Mouse (Mus musculus) megakaryocyte-erythroid progenitor cell, adult 5-6 weeks (primary cell): ENCODE results near the gene Sult1c1. TPM values are rescaled to one million over a fixed set of nuclear protein-coding genes. Genes with fewer than 3 reads are reported as not detected.
"Not testable (repeated sequence)": the region's sequence is repeated elsewhere in the genome, so short reads cannot be mapped to it uniquely, and the experiment has no call there.

Source experiments
- ATAC-seq: replicated peaks from 2 replicates; pipeline ENCODE4 v1.8.0; 2016; ENCODE audit warnings: mild to moderate bottlenecking, inconsistent platforms; ENCODE audit not compliant: severe bottlenecking, poor library complexity, low FRiP score, low TSS enrichment
- total RNA-seq, 2 experiments: library from RNA; stranded (forward) in 1 of 2; stranded (reverse) in 1 of 2; fragments of 200-1000, 215-1000 nt in 1 of 2; fragments of >200 nt in 1 of 2; fragmentation: Nextera tagmentation in 1 of 2; gene quantifications; 2 replicates each; pipeline ENCODE4 v1.2.3; 2014 to 2017

Sult1c1 gene
- total RNA-seq (2014; fragmentation: Nextera tagmentation), result not detected in 2 replicates
- not detected in 2 replicates for total RNA-seq (2017)

DNA sequence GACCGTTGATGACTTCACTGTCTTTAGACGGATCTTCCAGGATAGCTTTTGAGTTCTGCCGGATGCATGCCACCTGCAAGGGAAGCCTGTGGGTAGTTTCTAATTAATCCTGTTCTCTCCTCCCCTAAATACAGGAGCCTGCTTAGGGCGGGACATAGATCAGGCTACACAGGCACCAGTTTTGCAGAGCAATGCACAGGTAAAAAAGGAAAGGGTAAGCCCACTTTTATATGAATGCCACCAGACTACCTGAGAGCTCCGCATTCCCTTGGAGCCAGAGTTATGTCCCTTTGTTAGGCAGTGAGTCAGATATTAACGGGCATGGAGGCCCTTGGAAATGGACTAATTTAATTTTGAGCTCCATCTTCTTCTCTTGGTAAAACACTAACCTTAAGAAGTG, at the start of gene Sult1c1:
Gene Sult1c1, minus strand, starts transcription at position 101 of the 400 bp plus-strand sequence.
- ATAC-seq, result no peak

DNA sequence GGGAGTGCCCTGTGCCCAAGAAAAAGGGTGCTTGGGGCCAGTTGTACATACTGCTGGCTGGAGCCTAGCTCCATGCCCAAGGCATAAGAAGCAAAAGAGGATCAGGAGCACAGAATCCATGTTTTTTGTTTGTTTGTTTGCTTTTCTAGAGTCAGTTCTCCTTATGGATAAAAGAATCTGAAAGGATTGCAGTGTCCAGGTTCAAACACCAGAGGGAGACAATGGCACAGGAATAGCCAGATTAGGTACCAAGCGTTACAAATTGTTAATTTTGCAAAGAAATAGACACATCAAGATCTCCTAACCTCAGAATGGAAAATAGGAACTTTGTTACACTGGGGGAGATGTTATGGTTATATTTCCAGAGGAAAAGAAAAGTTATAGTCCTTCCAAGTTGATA, 23.7 kb upstream of the Sult1c1 start:
- 0 out of 2 replicates have a peak, but pooled peaks have one; percentile 52 for ATAC-seq

DNA sequence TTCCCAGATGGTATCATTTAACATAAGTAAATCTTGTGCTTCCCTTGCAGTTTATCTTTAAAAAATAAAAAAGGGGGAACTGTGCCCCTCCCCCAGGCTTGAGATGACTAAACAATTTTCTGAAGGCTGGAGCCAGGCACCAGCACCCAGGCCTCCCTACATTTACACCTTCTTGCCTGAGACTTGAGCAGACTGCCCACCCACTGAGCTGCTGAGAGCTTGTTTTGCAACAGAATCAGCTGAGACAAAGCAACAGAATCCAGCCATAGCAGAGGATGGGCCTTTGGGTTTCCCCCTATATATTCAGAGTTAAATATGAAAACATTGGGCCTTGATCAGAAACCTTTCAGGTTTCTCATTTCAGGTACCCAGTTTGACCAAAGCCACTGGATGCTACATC, 20.7 kb upstream of the Sult1c1 start:
- no peak for ATAC-seq

DNA sequence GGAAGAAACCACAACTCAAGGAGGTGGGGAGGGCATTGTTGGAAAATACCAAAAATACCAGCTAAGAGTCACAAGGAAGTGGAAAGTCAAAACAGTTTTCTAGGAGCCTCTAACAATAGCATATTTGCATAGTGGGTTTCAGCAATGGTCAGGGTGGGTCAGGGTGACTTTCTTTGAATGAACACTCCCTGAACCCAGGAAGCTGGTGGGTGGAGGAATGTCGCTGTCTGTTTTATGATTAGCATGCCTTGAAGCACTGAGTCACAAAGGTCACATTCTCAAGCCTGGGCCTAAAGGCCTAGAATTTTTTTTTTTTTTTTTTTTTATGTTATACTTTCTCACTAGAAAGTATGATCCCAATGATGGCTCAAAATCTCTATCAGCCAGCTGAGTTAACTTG, 20.1 kb upstream of the Sult1c1 start:
- ATAC-seq, result not testable (repeated sequence)

DNA sequence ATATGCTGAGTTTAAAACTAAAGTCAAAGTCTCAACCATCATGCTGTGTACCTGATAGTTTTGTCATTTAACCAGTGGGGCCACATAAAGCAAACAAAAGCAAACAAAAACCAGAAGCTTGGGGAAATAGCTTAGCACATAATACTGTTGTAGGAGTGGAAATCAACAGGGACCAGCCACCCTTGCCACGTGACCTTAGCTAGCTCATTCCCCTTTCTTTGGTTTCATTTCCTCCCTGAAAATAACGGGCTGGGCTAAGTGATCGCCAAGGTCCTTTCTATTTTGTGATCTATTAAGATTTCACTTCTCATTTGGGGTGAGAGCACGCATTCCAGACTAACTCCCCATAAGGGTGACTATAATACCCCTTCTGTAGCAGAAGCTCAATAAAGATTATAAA, 13.0 kb upstream of the Sult1c1 start:
- ATAC-seq, result no peak

DNA sequence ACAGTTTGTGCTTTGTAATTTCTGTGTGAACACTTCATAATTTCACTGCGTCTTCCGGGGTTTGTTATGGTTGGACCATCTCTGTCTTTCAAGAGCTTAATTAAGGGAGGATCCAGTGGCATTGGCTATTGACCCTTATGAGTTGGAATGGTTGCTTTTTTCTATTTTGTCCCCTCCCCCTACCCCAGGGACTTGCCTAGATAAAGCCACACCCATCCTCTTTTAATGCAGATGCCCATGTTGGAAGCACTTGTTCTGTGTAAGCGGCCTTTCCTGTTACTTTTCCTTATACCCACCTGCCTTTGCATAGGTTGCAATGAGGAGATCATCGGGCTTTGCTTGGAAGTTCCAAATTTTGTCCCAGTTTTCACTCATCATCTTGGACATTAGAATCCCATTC, 16.9 kb downstream of the Sult1c1 start:
- ATAC-seq, result no peak

DNA sequence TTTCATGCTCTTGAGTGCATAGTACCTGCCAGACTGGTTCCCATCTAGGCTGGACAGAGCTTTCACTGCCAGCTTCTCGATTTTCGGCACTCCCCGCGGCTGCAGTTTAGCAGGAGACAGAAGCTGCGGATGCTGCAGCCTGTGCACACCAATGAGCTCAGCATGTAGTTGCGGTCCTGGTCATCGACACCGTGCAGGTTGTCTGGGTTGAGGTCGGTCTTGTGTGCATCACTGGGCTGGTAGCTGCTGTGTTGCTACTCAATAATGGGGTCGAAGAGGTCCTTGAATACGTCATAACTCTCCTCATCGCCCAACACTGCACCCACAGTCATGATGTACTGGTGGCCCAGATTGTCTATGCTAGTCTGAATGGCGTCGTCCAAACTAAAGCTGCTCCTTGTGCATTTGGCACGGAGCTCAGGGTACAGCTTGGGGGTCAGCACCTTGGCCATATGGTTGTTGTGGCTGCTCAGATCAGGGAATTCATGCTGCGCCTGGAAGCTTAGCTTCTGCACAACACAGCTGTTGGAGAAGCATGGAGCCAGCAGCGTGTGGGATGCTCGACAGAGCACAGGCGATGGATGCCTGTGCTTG, 48.8 kb downstream of the Sult1c1 start:
- ATAC-seq, result no peak

DNA sequence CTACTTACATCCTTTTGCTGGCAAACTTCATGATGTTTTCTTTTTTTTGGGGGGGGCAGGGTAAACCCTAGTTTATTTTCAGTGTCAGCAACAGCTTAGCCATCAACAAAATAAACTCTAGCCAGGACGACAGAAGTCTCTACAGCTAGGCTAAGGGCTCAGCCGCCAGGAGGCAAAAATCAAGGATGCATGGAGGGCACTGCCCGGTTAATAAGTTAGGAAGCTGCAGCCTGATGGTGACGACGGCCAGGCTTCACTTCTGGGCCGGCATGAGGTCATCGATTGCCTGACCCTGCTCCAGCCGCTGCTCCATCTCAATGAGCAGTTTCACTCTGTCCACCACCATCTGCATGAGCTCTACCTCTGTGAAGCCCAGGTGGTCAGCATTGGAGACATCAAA, 49.7 kb downstream of the Sult1c1 start:
- no peak for ATAC-seq

Other genes with a start within 250 kb of the Sult1c1 start
- gene Sult1c2, start 144.3 kb downstream of the Sult1c1 start, total RNA-seq (2014; fragmentation: Nextera tagmentation), result not detected in 2 replicates
- gene Sult1c2, start 144.3 kb downstream of the Sult1c1 start, total RNA-seq (2017), result not detected in 2 replicates